Mouse (Mus musculus): ENCODE results near the gene Commd7. TPM values are rescaled to one million over a fixed set of nuclear protein-coding genes. Genes with fewer than 3 reads are reported as not detected.

Commd7 gene
- polyA plus RNA-seq, 1 experiment from 2014 or later = 70.4 TPM

- whole genome bisulfite sequencing = 39% methylated on average over 4 of the region's 4 CpGs
- H3K4me2 ChIP-seq (replicated peaks; ENCODE audit: low read depth, low read length) = no peak overlapping the region
- no peak for ATAC-seq (ENCODE audit: insufficient number of reproducible peaks, insufficient read depth, low FRiP score, low read depth)
Measured at GRCm38 (mm10) chr2:153603724-153604123, 28.9 kb downstream of the Commd7 start.

GRCm38 (mm10) chr2:153600667-153601648 is 31.6 kb downstream of the Commd7 start:
- WGBS = 55% methylated on average over 16 of the region's 16 CpGs
- Histone ChIP-seq H3K27me3 (ENCODE audit: control insufficient read depth, insufficient read depth, low read length) (no peaks in the 10 kb centered on the region), H3K36me3 (ENCODE audit: control insufficient read depth, insufficient read depth, low read length) (no peaks in the 10 kb centered on the region), H3K4me3 (ENCODE audit: low read depth, low read length) (no peak overlapping the region), H3K9me3 (ENCODE audit: control insufficient read depth, low read depth, low read length) (no peaks in the 10 kb centered on the region), H3K9ac (replicated peaks; ENCODE audit: low read depth, low read length) (no peak overlapping the region), H3K4me1 (ENCODE audit: control insufficient read depth, insufficient read depth, low read length) (0 out of 2 replicates have a peak, but pooled peaks cover 4% of the 10 kb centered on the region), H3K4me2 (replicated peaks; ENCODE audit: low read depth, low read length) (no peak overlapping the region), H3K27ac (ENCODE audit: low read length) (no peak overlapping the region)
- 0 out of 2 replicates have a peak, but pooled peaks have one; percentile 17 for ATAC-seq (ENCODE audit: insufficient number of reproducible peaks, insufficient read depth, low FRiP score, low read depth)

More at GRCm38 (mm10) chr2:153603724-153604123, 28.9 kb downstream of the Commd7 start:
- Histone ChIP-seq H3K27me3 (ENCODE audit: control insufficient read depth, insufficient read depth, low read length) (no peaks in the 10 kb centered on the region), H3K9ac (replicated peaks; ENCODE audit: low read depth, low read length) (no peak overlapping the region), H3K4me1 (ENCODE audit: control insufficient read depth, insufficient read depth, low read length) (0 out of 2 replicates have a peak, but pooled peaks cover 4% of the 10 kb centered on the region), H3K27ac (ENCODE audit: low read length) (no peak overlapping the region), H3K4me3 (ENCODE audit: low read depth, low read length) (no peak overlapping the region), H3K36me3 (ENCODE audit: control insufficient read depth, insufficient read depth, low read length) (no peaks in the 10 kb centered on the region), H3K9me3 (ENCODE audit: control insufficient read depth, low read depth, low read length) (no peaks in the 10 kb centered on the region)

GRCm38 (mm10) chr2:153600021-153600666 is 32.4 kb downstream of the Commd7 start:
- H3K36me3 ChIP-seq (ENCODE audit: control insufficient read depth, insufficient read depth, low read length) = no peaks in the 10 kb centered on the region
- H3K9me3 ChIP-seq (ENCODE audit: control insufficient read depth, low read depth, low read length) = no peaks in the 10 kb centered on the region
- 64% methylated on average over 6 of the region's 6 CpGs for WGBS
- H3K9ac ChIP-seq (replicated peaks; ENCODE audit: low read depth, low read length) = no peak overlapping the region
- no peak overlapping the region for H3K4me3 ChIP-seq (ENCODE audit: low read depth, low read length)
- H3K4me1 ChIP-seq (ENCODE audit: control insufficient read depth, insufficient read depth, low read length) = 0 out of 2 replicates have a peak, but pooled peaks cover 4% of the 10 kb centered on the region
- H3K4me2 ChIP-seq (replicated peaks; ENCODE audit: low read depth, low read length) = no peak overlapping the region
- no peaks in the 10 kb centered on the region for H3K27me3 ChIP-seq (ENCODE audit: control insufficient read depth, insufficient read depth, low read length)
- 0 out of 2 replicates have a peak, but pooled peaks have one; percentile 62 for ATAC-seq (ENCODE audit: insufficient number of reproducible peaks, insufficient read depth, low FRiP score, low read depth)
- no peak overlapping the region for H3K27ac ChIP-seq (ENCODE audit: low read length)

GRCm38 (mm10) chr2:153597626-153598025 is 35.0 kb downstream of the Commd7 start:
- Histone ChIP-seq H3K9me3 (ENCODE audit: control insufficient read depth, low read depth, low read length) (no peaks in the 10 kb centered on the region), H3K4me1 (ENCODE audit: control insufficient read depth, insufficient read depth, low read length) (0 out of 2 replicates have a peak, but pooled peaks cover 4% of the 10 kb centered on the region)

GRCm38 (mm10) chr2:153597014-153597413 is 35.6 kb downstream of the Commd7 start:
- Histone ChIP-seq H3K4me3 (ENCODE audit: low read depth, low read length) (no peak overlapping the region), H3K9ac (replicated peaks; ENCODE audit: low read depth, low read length) (no peak overlapping the region), H3K4me2 (replicated peaks; ENCODE audit: low read depth, low read length) (no peak overlapping the region), H3K27ac (ENCODE audit: low read length) (no peak overlapping the region), H3K36me3 (ENCODE audit: control insufficient read depth, insufficient read depth, low read length) (no peaks in the 10 kb centered on the region), H3K4me1 (ENCODE audit: control insufficient read depth, insufficient read depth, low read length) (0 out of 2 replicates have a peak, but pooled peaks cover 4% of the 10 kb centered on the region), H3K9me3 (ENCODE audit: control insufficient read depth, low read depth, low read length) (no peaks in the 10 kb centered on the region), H3K27me3 (ENCODE audit: control insufficient read depth, insufficient read depth, low read length) (no peaks in the 10 kb centered on the region)
- 74% methylated on average over 3 of the region's 3 CpGs for WGBS
- ATAC-seq (ENCODE audit: insufficient number of reproducible peaks, insufficient read depth, low FRiP score, low read depth) = no peak

More at GRCm38 (mm10) chr2:153597626-153598025, 35.0 kb downstream of the Commd7 start:
- H3K9ac ChIP-seq (replicated peaks; ENCODE audit: low read depth, low read length) = no peak overlapping the region
- 70% methylated on average over 4 of the region's 4 CpGs for WGBS
- 0 out of 2 replicates have a peak, but pooled peaks have one; percentile 56 for ATAC-seq (ENCODE audit: insufficient number of reproducible peaks, insufficient read depth, low FRiP score, low read depth)
- no peaks in the 10 kb centered on the region for H3K27me3 ChIP-seq (ENCODE audit: control insufficient read depth, insufficient read depth, low read length)
- no peak overlapping the region for H3K4me2 ChIP-seq (replicated peaks; ENCODE audit: low read depth, low read length)
- no peak overlapping the region for H3K4me3 ChIP-seq (ENCODE audit: low read depth, low read length)
- no peak overlapping the region for H3K27ac ChIP-seq (ENCODE audit: low read length)
- H3K36me3 ChIP-seq (ENCODE audit: control insufficient read depth, insufficient read depth, low read length) = no peaks in the 10 kb centered on the region

- no peak overlapping the region for H3K4me3 ChIP-seq (ENCODE audit: low read depth, low read length)
- no peaks in the 10 kb centered on the region for H3K27me3 ChIP-seq (ENCODE audit: control insufficient read depth, insufficient read depth, low read length)
- H3K27ac ChIP-seq (ENCODE audit: low read length) = no peak overlapping the region
- H3K4me1 ChIP-seq (ENCODE audit: control insufficient read depth, insufficient read depth, low read length) = no peaks in the 10 kb centered on the region
- no peak overlapping the region for H3K4me2 ChIP-seq (replicated peaks; ENCODE audit: low read depth, low read length)
- no peaks in the 10 kb centered on the region for H3K9me3 ChIP-seq (ENCODE audit: control insufficient read depth, low read depth, low read length)
- no peaks in the 10 kb centered on the region for H3K36me3 ChIP-seq (ENCODE audit: control insufficient read depth, insufficient read depth, low read length)
- ATAC-seq (ENCODE audit: insufficient number of reproducible peaks, insufficient read depth, low FRiP score, low read depth) = no peak
- 53% methylated on average over 4 of the region's 4 CpGs for WGBS
- no peak overlapping the region for H3K9ac ChIP-seq (replicated peaks; ENCODE audit: low read depth, low read length)
Measured at GRCm38 (mm10) chr2:153594998-153595397, 37.6 kb downstream of the Commd7 start.

GRCm38 (mm10) chr2:153593186-153593585 is 39.4 kb downstream of the Commd7 start:
- Histone ChIP-seq H3K9ac (replicated peaks; ENCODE audit: low read depth, low read length) (no peak overlapping the region), H3K4me1 (ENCODE audit: control insufficient read depth, insufficient read depth, low read length) (no peaks in the 10 kb centered on the region), H3K9me3 (ENCODE audit: control insufficient read depth, low read depth, low read length) (no peaks in the 10 kb centered on the region), H3K36me3 (ENCODE audit: control insufficient read depth, insufficient read depth, low read length) (no peaks in the 10 kb centered on the region), H3K27me3 (ENCODE audit: control insufficient read depth, insufficient read depth, low read length) (no peaks in the 10 kb centered on the region), H3K4me2 (replicated peaks; ENCODE audit: low read depth, low read length) (no peak overlapping the region), H3K4me3 (ENCODE audit: low read depth, low read length) (no peak overlapping the region), H3K27ac (ENCODE audit: low read length) (no peak overlapping the region)
- 52% methylated on average over 9 of the region's 9 CpGs for WGBS
- ATAC-seq (ENCODE audit: insufficient number of reproducible peaks, insufficient read depth, low FRiP score, low read depth) = no peak
